Mouse (Mus musculus) heart, embryonic 16.5 days (tissue): ENCODE measurements around the gene Defb25. TPM values are rescaled to one million over a fixed set of nuclear protein-coding genes. Genes with fewer than 3 reads are reported as not detected.

Experiments
- ATAC-seq: fragments of 200-750 bp; cut with Nextera tagmentation; replicated peaks from 2 replicates; pipeline ENCODE4 v1.8.0; 2017; ENCODE audit warnings: moderate number of reproducible peaks; ENCODE audit not compliant: insufficient read depth, low FRiP score; ENCODE audit errors: extremely low read depth
- H3K27ac ChIP-seq: fragments of 300-500 bp; sonication (generic); 2 replicates; pipeline ENCODE4 v1.5.1; 2014; ENCODE audit warnings: mild to moderate bottlenecking, low read length, control low read depth, moderate library complexity
- H3K27me3 ChIP-seq: fragments of 300-500 bp; sonication (generic); 2 replicates; pipeline ENCODE4 v1.6.1; 2014; ENCODE audit warnings: low read length, mixed read lengths; ENCODE audit not compliant: control insufficient read depth, insufficient read depth
- H3K36me3 ChIP-seq: fragments of 300-500 bp; sonication (generic); 2 replicates; pipeline ENCODE4 v1.6.1; 2014; ENCODE audit not compliant: control insufficient read depth, insufficient read depth
- H3K4me1 ChIP-seq: fragments of 300-500 bp; sonication (generic); 2 replicates; pipeline ENCODE4 v1.6.1; 2014; ENCODE audit warnings: low read length, mixed read lengths; ENCODE audit not compliant: control insufficient read depth, insufficient read depth
- H3K4me2 ChIP-seq: fragments of 300-500 bp; sonication (generic); 2 replicates; pipeline ENCODE4 v1.6.1; 2014; ENCODE audit warnings: low read depth, mild to moderate bottlenecking, control low read depth, low read length
- H3K4me3 ChIP-seq: fragments of 300-500 bp; sonication (generic); 2 replicates; pipeline ENCODE4 v1.5.1; 2014; ENCODE audit warnings: mild to moderate bottlenecking, control low read depth, low read length
- H3K9ac ChIP-seq: fragments of 300-500 bp; sonication (generic); 2 replicates; pipeline ENCODE4 v1.6.1; 2014; ENCODE audit warnings: low read length, control low read depth
- H3K9me3 ChIP-seq: fragments of 300-500 bp; sonication (generic); replicated peaks from 2 replicates; pipeline ENCODE4 v1.6.1; 2016; ENCODE audit warnings: low read length; ENCODE audit not compliant: control insufficient read depth
- WGBS: fragments of 180-500 bp; shearing (Covaris S2); extraction: QIAGEN DNeasy Blood & Tissue Kit; methylation state at CpG from one replicate; pipeline ENCODE4 v1.1.7; 2014; 5-methylcytosine and 5-hydroxymethylcytosine counted together
- polyA plus RNA-seq: library from polyadenylated mRNA; unstranded; fragments of >200 nt; fragmentation: Nextera tagmentation; extraction: Ambion mirVana; gene quantifications from 2 replicates; pipeline ENCODE4 v1.2.1, GENCODE M21; 2015

Gene Defb25
- polyA plus RNA-seq, 1 experiment from 2014 or later = 0.88 TPM

DNA sequence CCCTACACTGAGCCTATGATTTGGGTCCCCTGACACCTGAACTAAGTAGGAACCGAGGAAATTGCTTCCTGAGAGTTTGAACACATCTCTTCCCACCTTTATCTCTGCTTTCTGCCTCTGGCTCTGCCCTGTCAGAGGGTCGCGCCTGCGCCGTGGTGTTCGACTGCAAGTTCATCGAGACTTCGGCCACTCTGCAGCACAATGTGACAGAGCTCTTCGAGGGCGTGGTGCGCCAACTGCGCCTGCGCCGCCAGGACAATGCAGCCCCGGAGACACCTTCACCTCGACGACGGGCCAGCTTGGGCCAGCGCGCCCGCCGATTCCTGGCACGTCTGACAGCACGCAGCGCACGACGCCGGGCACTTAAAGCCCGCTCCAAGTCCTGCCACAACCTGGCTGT, 11.5 kb upstream of the Defb25 start:
- Histone ChIP-seq H3K9ac (no peak overlapping the region), H3K4me1 (peaks cover 18% of the 10 kb centered on the region), H3K36me3 (no peaks in the 10 kb centered on the region; the same call in 1 of the 2 replicates), H3K9me3 (no peaks in the 10 kb centered on the region), H3K27ac (no peak overlapping the region), H3K4me3 (no peak overlapping the region), H3K27me3 (peaks cover 2% of the 10 kb centered on the region; the same call in 1 of the 2 replicates), H3K4me2 (no peak overlapping the region)
- WGBS = 58% methylated on average over 29 of the region's 29 CpGs
- ATAC-seq = no peak

DNA sequence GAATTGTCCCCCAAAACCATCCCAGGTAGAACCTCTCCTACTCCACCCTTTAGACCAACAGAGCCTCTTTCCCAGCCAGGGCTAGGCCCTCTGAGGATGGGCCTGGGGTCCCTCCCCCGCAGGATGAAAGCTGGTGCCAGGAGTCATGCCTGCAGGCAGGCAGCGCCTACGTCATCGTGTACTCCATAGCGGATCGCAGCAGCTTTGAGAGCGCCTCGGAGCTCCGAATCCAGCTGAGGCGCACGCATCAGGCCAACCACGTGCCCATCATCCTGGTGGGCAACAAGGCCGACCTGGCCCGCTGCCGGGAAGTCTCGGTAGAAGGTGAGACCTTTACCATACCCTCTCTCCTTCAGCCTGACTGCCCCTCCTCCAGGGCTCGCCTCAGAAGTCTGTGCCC, 10.5 kb upstream of the Defb25 start:
- no peak for ATAC-seq
- Histone ChIP-seq H3K4me3 (peak overlapping the region; percentile 3; the same call in 1 of the 2 replicates), H3K27ac (no peak overlapping the region; the same call in 1 of the 2 replicates)

GRCm38 (mm10) chr2:152629904-152630303, 7.1 kb upstream of the Defb25 start:
- Histone ChIP-seq H3K4me1 (peaks cover 17% of the 10 kb centered on the region), H3K4me3 (no peak overlapping the region), H3K36me3 (no peaks in the 10 kb centered on the region; the same call in 1 of the 2 replicates), H3K9me3 (no peaks in the 10 kb centered on the region), H3K27me3 (peaks cover 30% of the 10 kb centered on the region), H3K9ac (no peak overlapping the region), H3K27ac (no peak overlapping the region), H3K4me2 (peak overlapping the region; percentile 74; the same call in 1 of the 2 replicates)
- 65% methylated on average over 6 of the region's 6 CpGs for WGBS
- ATAC-seq = no peak

More for the DNA sequence above, 10.5 kb upstream of the Defb25 start:
- Histone ChIP-seq H3K9ac (peak overlapping the region; percentile 2; the same call in 1 of the 2 replicates), H3K9me3 (no peaks in the 10 kb centered on the region), H3K4me1 (peaks cover 18% of the 10 kb centered on the region), H3K36me3 (no peaks in the 10 kb centered on the region; the same call in 1 of the 2 replicates), H3K27me3 (peaks cover 7% of the 10 kb centered on the region), H3K4me2 (peak overlapping the region; percentile 46)
- WGBS = 23% methylated on average over 17 of the region's 17 CpGs

GRCm38 (mm10) chr2:152629239-152629638, 6.4 kb upstream of the Defb25 start:
- H3K4me1 ChIP-seq = peaks cover 17% of the 10 kb centered on the region
- H3K27ac ChIP-seq = no peak overlapping the region
- no peak overlapping the region for H3K9ac ChIP-seq
- peaks cover 28% of the 10 kb centered on the region for H3K27me3 ChIP-seq
- H3K4me3 ChIP-seq = peak overlapping the region; percentile 6; the same call in 1 of the 2 replicates
- no peaks in the 10 kb centered on the region; the same call in 1 of the 2 replicates for H3K36me3 ChIP-seq
- ATAC-seq = no peak
- H3K9me3 ChIP-seq = no peaks in the 10 kb centered on the region
- WGBS = 60% methylated on average over 3 of the region's 3 CpGs
- peak overlapping the region; percentile 74 for H3K4me2 ChIP-seq

DNA sequence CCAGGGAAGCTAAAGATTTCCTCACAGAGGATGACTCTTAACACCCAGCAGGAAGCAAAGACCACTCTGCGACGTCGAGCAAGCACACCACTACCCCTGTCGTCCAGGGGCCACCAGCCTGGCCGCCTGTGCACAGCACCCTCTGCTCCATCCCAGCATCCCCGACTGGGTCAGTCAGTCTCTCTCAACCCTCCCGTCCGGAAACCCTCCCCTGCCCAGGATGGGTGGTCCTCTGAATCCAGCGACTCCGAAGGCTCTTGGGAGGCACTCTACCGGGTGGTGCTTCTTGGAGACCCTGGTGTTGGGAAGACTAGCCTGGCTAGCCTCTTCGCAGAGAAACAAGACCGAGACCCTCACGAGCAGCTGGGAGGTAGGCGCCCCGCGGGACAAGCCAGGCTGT, 5.2 kb upstream of the Defb25 start:
- Histone ChIP-seq H3K4me3 (peak overlapping the region; percentile 61), H3K9ac (peak overlapping the region; percentile 76; the same call in 1 of the 2 replicates), H3K27me3 (peaks cover 28% of the 10 kb centered on the region), H3K4me2 (peak overlapping the region; percentile 74), H3K36me3 (no peaks in the 10 kb centered on the region; the same call in 1 of the 2 replicates), H3K4me1 (peaks cover 14% of the 10 kb centered on the region), H3K27ac (no peak overlapping the region), H3K9me3 (no peaks in the 10 kb centered on the region)
- 38% methylated on average over 17 of the region's 17 CpGs for WGBS
- ATAC-seq = no peak

DNA sequence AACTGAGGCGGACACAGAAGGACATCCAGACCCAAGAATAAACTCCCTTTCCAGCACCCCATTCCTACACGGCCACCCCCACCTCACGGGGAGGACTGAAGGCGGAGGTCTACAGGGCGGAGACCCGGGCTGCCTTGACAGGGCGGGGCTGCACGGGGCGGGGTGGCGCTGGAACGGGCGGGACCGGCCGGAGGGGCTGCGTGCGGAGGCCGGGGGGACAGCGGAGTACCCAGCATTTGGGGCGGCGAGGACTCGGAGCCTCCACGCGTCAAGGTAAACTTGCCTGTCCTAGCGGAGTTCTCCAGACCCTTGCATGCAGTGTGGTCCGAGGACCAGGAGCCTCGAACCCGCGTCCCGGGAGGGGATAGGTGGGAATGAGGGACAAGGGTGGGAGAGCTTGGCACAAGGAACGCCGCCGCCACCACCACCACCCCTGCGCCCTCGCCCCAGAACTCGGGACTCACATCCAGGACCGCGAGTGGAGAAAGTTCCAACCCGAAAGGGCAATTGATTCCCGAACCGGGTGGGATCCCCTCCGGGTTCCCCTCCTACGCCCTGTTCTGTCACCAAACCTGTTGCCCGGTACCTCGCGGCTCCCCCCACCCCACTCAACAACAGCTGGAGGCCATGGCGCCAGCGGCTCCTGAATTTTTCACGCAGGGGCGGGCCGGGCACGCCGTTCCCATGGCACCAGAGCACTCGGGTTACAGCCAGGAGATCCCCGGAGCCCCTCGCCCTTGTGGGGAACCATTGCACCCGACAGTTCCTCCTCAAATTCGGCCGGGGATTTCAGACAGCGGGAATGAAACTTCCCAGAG, 4.1 kb upstream of the Defb25 start, which contains the start of gene Rem1:
TSS of gene Rem1 (plus strand) at position 178 of the 818 bp plus-strand sequence.
- peak within 1 kb of the TSS; percentile 38 for H3K27ac ChIP-seq
- peak; percentile 63 for ATAC-seq
- H3K4me2 ChIP-seq = peak within 1 kb of the TSS; percentile 74
- WGBS = 1% methylated on average over 59 of the region's 59 CpGs
- peak within 1 kb of the TSS; percentile 61 for H3K4me3 ChIP-seq
- no peaks in the 10 kb centered on the region for H3K9me3 ChIP-seq
- peaks cover 9% of the 10 kb centered on the region for H3K4me1 ChIP-seq
- H3K9ac ChIP-seq = peak within 1 kb of the TSS; percentile 76
- H3K36me3 ChIP-seq = no peaks in the 10 kb centered on the region; the same call in 1 of the 2 replicates
- H3K27me3 ChIP-seq = peaks cover 28% of the 10 kb centered on the region

DNA sequence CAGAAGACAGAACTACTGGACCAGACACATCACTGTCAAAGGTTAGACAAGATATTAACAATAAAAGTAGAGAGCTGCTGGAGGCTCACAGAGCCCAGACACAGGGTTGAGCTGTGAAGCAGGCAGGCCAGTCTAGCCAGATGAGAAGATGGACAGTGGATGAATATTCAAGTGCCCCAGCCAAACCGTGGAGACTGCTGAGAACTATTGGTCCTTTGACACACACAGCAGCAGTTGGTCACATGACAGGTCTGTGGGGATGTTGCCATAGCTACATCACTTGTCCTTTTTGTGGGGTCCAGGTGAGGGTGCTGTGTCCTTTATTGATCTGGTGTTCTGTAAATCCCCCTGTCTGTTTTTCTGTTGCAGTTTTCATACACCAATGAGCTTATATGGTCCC, 2.4 kb upstream of the Defb25 start:
- H3K4me3 ChIP-seq = no peak overlapping the region
- ATAC-seq = no peak
- no peak overlapping the region for H3K27ac ChIP-seq
- no peak overlapping the region for H3K4me2 ChIP-seq
- peaks cover 28% of the 10 kb centered on the region for H3K27me3 ChIP-seq
- 15% methylated on average over 1 of the region's 1 CpGs for WGBS
- no peak overlapping the region for H3K9ac ChIP-seq
- no peaks in the 10 kb centered on the region for H3K9me3 ChIP-seq
- no peaks in the 10 kb centered on the region for H3K36me3 ChIP-seq
- H3K4me1 ChIP-seq = peaks cover 9% of the 10 kb centered on the region

DNA sequence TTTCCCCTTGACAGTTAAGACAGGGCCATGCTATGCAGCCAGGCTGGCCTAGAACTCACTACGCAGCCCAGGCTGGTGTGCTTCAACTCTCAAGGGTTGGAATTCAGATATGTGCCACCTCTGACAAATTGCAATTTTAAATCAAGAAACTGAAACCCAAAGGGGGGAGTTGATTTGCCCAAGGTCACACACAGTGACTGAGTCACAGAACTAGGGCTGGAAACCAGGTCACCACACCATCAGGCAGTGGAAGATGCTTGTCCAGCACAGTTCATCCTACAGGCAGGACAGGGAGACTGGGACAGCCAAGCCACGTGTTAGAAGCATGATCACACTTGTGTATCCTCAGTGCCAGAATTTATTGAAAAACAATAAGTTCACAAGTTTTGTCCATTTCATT, 1.7 kb upstream of the Defb25 start:
- 77% methylated on average over 2 of the region's 2 CpGs for WGBS
- Histone ChIP-seq H3K9me3 (no peaks in the 10 kb centered on the region), H3K27ac (no peak overlapping the region), H3K4me3 (no peak overlapping the region), H3K4me1 (peaks cover 9% of the 10 kb centered on the region), H3K36me3 (no peaks in the 10 kb centered on the region), H3K9ac (no peak overlapping the region), H3K27me3 (peaks cover 28% of the 10 kb centered on the region), H3K4me2 (no peak overlapping the region)
- ATAC-seq = no peak

GRCm38 (mm10) chr2:152622151-152622550, 702 bp downstream of the Defb25 start:
- Histone ChIP-seq H3K4me1 (peaks cover 9% of the 10 kb centered on the region), H3K27me3 (peaks cover 16% of the 10 kb centered on the region), H3K4me2 (no peak overlapping the region), H3K4me3 (no peak overlapping the region), H3K9ac (no peak overlapping the region), H3K27ac (no peak overlapping the region), H3K9me3 (no peaks in the 10 kb centered on the region), H3K36me3 (no peaks in the 10 kb centered on the region)
- ATAC-seq = no peak
- WGBS = 78% methylated on average over 13 of the region's 13 CpGs
